In genomic region chr13:51696481-51696880, GRCm38 (mm10) we compare ENCODE assay signal across 24 mouse cellular contexts. TPM values are rescaled to one million over a fixed set of nuclear protein-coding genes. Genes with fewer than 3 reads are reported as not detected.
DNase-seq lines count a peak whose midpoint lies in the region; ATAC-seq and TF ChIP-seq lines count a peak whose summit lies in the region.
"Had no signal": no experiment of that assay in that cellular context is flagged by ENCODE, and none has a peak within 500 bp of the region (broad histone marks: within the 10 kb centered on the region; RNA-seq: fewer than 3 reads in every experiment).

No protein-coding gene starts in this region.

- dilution Hi-C loops in CH12.LX (cut with MboI; ENCODE audit: extremely low pct_ligation_motif_present, extremely low pct_unique_long_range_greater_than_20kb, low sequenced_read_pairs): no loop called here

- TF ChIP-seq CTCF in CH12.LX (conservative IDR thresholded peaks at IDR 0.05 in 1 of 2, IDR thresholded peaks at IDR 0.05 in 1 of 2; ENCODE audit: low read depth in 2 of 2, low read length in 2 of 2): no peak
- no peak for TF ChIP-seq CTCF in MEL (IDR thresholded peaks at IDR 0.05 in 2 of 3, conservative IDR thresholded peaks at IDR 0.05 in 1 of 3; ENCODE audit: control insufficient read depth in 1 of 3, insufficient read depth in 1 of 3, low read depth in 2 of 3, low read length in 3 of 3, poor library complexity in 1 of 3, severe bottlenecking in 1 of 3)

- in situ Hi-C loops in CH12.LX (cut with MboI; ENCODE audit: low pct_ligation_motif_present, low pct_unique_long_range_greater_than_20kb, low sequenced_read_pairs): no loop called here

- TF ChIP-seq EP300 in CH12.LX (IDR thresholded peaks at IDR 0.05; ENCODE audit: low read length) (no peak), MEL (IDR thresholded peaks at IDR 0.05; ENCODE audit: low read depth in 1 of 2, low read length in 2 of 2) (peak; percentile 15 to 47; a peak in 1 of 4 replicates)

- no peak for TF ChIP-seq POLR2A in CH12.LX (IDR thresholded peaks at IDR 0.05; ENCODE audit: low read depth, low read length)
- TF ChIP-seq POLR2A in MEL (IDR thresholded peaks at IDR 0.05; ENCODE audit: control insufficient read depth in 1 of 2, insufficient read depth in 1 of 2, low read depth in 1 of 2, low read length in 2 of 2, poor library complexity in 1 of 2): no peak

- peaks cover 6 to 26% of the 10 kb centered on the region in 2 experiments; a peak in 3 of 4 replicates for H3K4me1 ChIP-seq in CH12.LX (ENCODE audit: control insufficient read depth in 1 of 2, insufficient read depth in 2 of 2)
- peaks cover 22 to 29% of the 10 kb centered on the region in 2 experiments for H3K4me1 ChIP-seq in MEL (ENCODE audit: control insufficient read depth in 1 of 2, insufficient read depth in 2 of 2, low read length in 2 of 2)
- H3K4me1 ChIP-seq: embryonic facial prominence, embryonic 10.5 days; forebrain, embryonic 10.5 days; hindbrain, embryonic 13.5 days had no signal

- H3K79me2 ChIP-seq in CH12.LX (replicated peaks; ENCODE audit: control insufficient read depth, extremely low read depth, insufficient read depth, poor library complexity, severe bottlenecking) (no peaks in the 10 kb centered on the region), MEL (ENCODE audit: control insufficient read depth, insufficient read depth, low read length, poor library complexity) (no peaks in the 10 kb centered on the region)

- no peak for TF ChIP-seq RAD21 in CH12.LX (IDR thresholded peaks at IDR 0.05; ENCODE audit: low read depth, low read length)
- TF ChIP-seq RAD21 in MEL (IDR thresholded peaks at IDR 0.05; ENCODE audit: low read depth, low read length): no peak

- no peak overlapping the region for H3K4me2 ChIP-seq in CH12.LX (ENCODE audit: insufficient read depth, low read depth, poor library complexity, severe bottlenecking)
- H3K4me2 ChIP-seq: hindbrain, embryonic 13.5 days had no signal

- DNase-seq in CH12.LX (ENCODE audit: extremely low read depth): no peak
- peak; percentile 67 for DNase-seq in MEL (ENCODE audit: low read depth, low spot score)
- peak; percentile 34 for DNase-seq in splenic B cell, adult 2 months (ENCODE audit: low read depth, low spot score)
- DNase-seq in thymus, postnatal 4 days: no peak
- no peak for DNase-seq in right cerebral cortex, postnatal 25 days
- DNase-seq: adrenal gland, postnatal 25 days; B cell, adult 2 months; cerebellum, adult 18-20 months; cerebellum, adult 9-11 months; cerebellum, postnatal 36 days; gastrocnemius, postnatal 36 days; heart, adult 18-20 months; heart, postnatal 10 days; heart, postnatal 4 days had no signal

- H3K4me3 ChIP-seq in CH12.LX (replicated peaks in 1 of 3; ENCODE audit: low read depth in 2 of 3, low read length in 2 of 3, poor library complexity in 1 of 3) (no peak overlapping the region), MEL (ENCODE audit: control insufficient read depth in 1 of 2, insufficient read depth in 1 of 2, low read depth in 2 of 2, low read length in 2 of 2) (no peak overlapping the region)
- H3K4me3 ChIP-seq: embryonic facial prominence, embryonic 10.5 days; erythroblast, embryonic 14.5 days; forebrain, embryonic 10.5 days; heart, embryonic 10.5 days; hindbrain, embryonic 13.5 days had no signal

- H3K27me3 ChIP-seq in CH12.LX (replicated peaks): no peaks in the 10 kb centered on the region
- no peaks in the 10 kb centered on the region for H3K27me3 ChIP-seq in MEL (ENCODE audit: control insufficient read depth in 1 of 2, insufficient read depth in 2 of 2, low read length in 2 of 2)
- H3K27me3 ChIP-seq in splenic B cell, adult 2 months (ENCODE audit: control insufficient read depth, insufficient read depth, low read length, poor library complexity, severe bottlenecking): no peaks in the 10 kb centered on the region
- H3K27me3 ChIP-seq: hindbrain, embryonic 13.5 days had no signal

- peak; percentile 55 to 58; a peak in 1 of 4 replicates for ATAC-seq in hematopoietic stem cell, adult 5-6 weeks (replicated peaks in 1 of 2; ENCODE audit: insufficient read depth in 1 of 2, low FRiP score in 2 of 2, low TSS enrichment in 1 of 2, low read depth in 1 of 2, poor library complexity in 2 of 2, severe bottlenecking in 2 of 2)
- no peak for ATAC-seq in activated CD4-positive, CD25-positive, alpha-beta regulatory T cell, adult 4 months
- ATAC-seq: CD4-positive, CD25-positive, alpha-beta regulatory T cell, adult 4 months; forebrain, embryonic 14.5 days had no signal

- H3K9me3 ChIP-seq in CH12.LX (replicated peaks; ENCODE audit: low read length): no peaks in the 10 kb centered on the region
- no peaks in the 10 kb centered on the region for H3K9me3 ChIP-seq in MEL (replicated peaks; ENCODE audit: insufficient read depth, low read length)
- H3K9me3 ChIP-seq: embryonic facial prominence, embryonic 10.5 days; forebrain, embryonic 10.5 days; heart, embryonic 10.5 days; hindbrain, embryonic 13.5 days had no signal

- H3K36me3 ChIP-seq in CH12.LX (replicated peaks in 1 of 2; ENCODE audit: control insufficient read depth in 1 of 2, insufficient read depth in 1 of 2, low read length in 1 of 2) (peaks cover 13 to 53% of the 10 kb centered on the region in 2 experiments), MEL (ENCODE audit: control insufficient read depth in 1 of 2, insufficient read depth in 2 of 2, low read length in 2 of 2) (peaks cover 2 to 21% of the 10 kb centered on the region in 2 experiments; a peak in 3 of 4 replicates)
- peaks cover 3% of the 10 kb centered on the region for H3K36me3 ChIP-seq in splenic B cell, adult 2 months (ENCODE audit: control insufficient read depth, insufficient read depth, low read length, poor library complexity, severe bottlenecking)

- H3K27ac ChIP-seq in CH12.LX (ENCODE audit: insufficient read depth, low read depth) (no peak overlapping the region), MEL (ENCODE audit: control insufficient read depth, low read depth, low read length) (no peak overlapping the region)
- H3K27ac ChIP-seq: embryonic facial prominence, embryonic 10.5 days; forebrain, embryonic 10.5 days; heart, embryonic 10.5 days; hindbrain, embryonic 13.5 days; hindbrain, postnatal 0 days had no signal

- no peak overlapping the region for H3K9ac ChIP-seq in CH12.LX (ENCODE audit: insufficient read depth, low read depth)
- no peak overlapping the region for H3K9ac ChIP-seq in MEL (ENCODE audit: control insufficient read depth, low read depth, low read length, poor library complexity, severe bottlenecking)
- H3K9ac ChIP-seq: hindbrain, embryonic 13.5 days had no signal

TF ChIP-seq in CH12.LX, 34 proteins besides CTCF, POLR2A, EP300 and RAD21:
- TF ChIP-seq MEF2A (IDR thresholded peaks at IDR 0.05; ENCODE audit: borderline replicate concordance, low read depth, low read length) (no peak), ELF1 (IDR thresholded peaks at IDR 0.05; ENCODE audit: low read depth, low read length) (0 out of 2 replicates have a peak, but pooled peaks have one; percentile 13), ZNF384 (IDR thresholded peaks at IDR 0.05; ENCODE audit: low read depth, low read length) (no peak)

TF ChIP-seq in MEL, 35 proteins besides CTCF, POLR2A, EP300 and RAD21 (continues in another document):
- peak; percentile 60; the same call in 1 of the 2 replicates for TF ChIP-seq ELF1 (IDR thresholded peaks at IDR 0.05; ENCODE audit: low read depth, low read length)
- TF ChIP-seq RCOR1 (IDR thresholded peaks at IDR 0.05; ENCODE audit: low read depth, low read length): 0 out of 2 replicates have a peak, but pooled peaks have one; percentile 25
- TF ChIP-seq TCF12 (IDR thresholded peaks at IDR 0.05; ENCODE audit: low read depth, low read length): no peak
- TF ChIP-seq ETS1 (IDR thresholded peaks at IDR 0.05; ENCODE audit: low read depth, low read length): peak; percentile 13; the same call in 1 of the 2 replicates
- TF ChIP-seq ZNF384 (IDR thresholded peaks at IDR 0.05; ENCODE audit: low read depth, low read length): no peak
- peak; percentile 32; the same call in 1 of the 2 replicates for TF ChIP-seq SIN3A (IDR thresholded peaks at IDR 0.05; ENCODE audit: low read length)
- no peak for TF ChIP-seq SMC3 (IDR thresholded peaks at IDR 0.05; ENCODE audit: low read depth, low read length)
- peak in 1 of 2 experiments; percentile 68; a peak in 1 of 4 replicates for TF ChIP-seq USF2 (IDR thresholded peaks at IDR 0.05; ENCODE audit: borderline replicate concordance in 1 of 2, insufficient read depth in 1 of 2, low read depth in 1 of 2, low read length in 2 of 2)
- 0 out of 2 replicates have a peak, but pooled peaks have one; percentile 48 for TF ChIP-seq MAZ (IDR thresholded peaks at IDR 0.05; ENCODE audit: low read depth, low read length)
- peak; percentile 91 for TF ChIP-seq USF1 (IDR thresholded peaks at IDR 0.05; ENCODE audit: low read depth, low read length)
- TF ChIP-seq BHLHE40 (IDR thresholded peaks at IDR 0.05; ENCODE audit: borderline replicate concordance, low read depth, low read length): 0 out of 2 replicates have a peak, but pooled peaks have one; percentile 17
- TF ChIP-seq TBP (IDR thresholded peaks at IDR 0.05; ENCODE audit: low read depth, low read length): no peak
- TF ChIP-seq UBTF (IDR thresholded peaks at IDR 0.05; ENCODE audit: borderline replicate concordance, insufficient read depth, low read depth, low read length): no peak
- no peak for TF ChIP-seq GATA1 (IDR thresholded peaks at IDR 0.05; ENCODE audit: low read depth, low read length)
- 0 out of 2 replicates have a peak, but pooled peaks have one; percentile 40 for TF ChIP-seq MXI1 (IDR thresholded peaks at IDR 0.05; ENCODE audit: low read depth, low read length)
- TF ChIP-seq MAX (IDR thresholded peaks at IDR 0.05; ENCODE audit: low read length): 0 out of 2 replicates have a peak, but pooled peaks have one; percentile 30

RNA-seq across cellular contexts. Expression of gene Secisbp2, which starts 45.0 kb away (rescaled TPM):
- total RNA-seq in CH12.LX (2012; rRNA removed): 23.2 and 26.6 TPM in 2 replicates
- total RNA-seq in CH12.LX (2014; rRNA removed): 22.9 and 24.4 TPM in 2 replicates
- 25.6 and 28.8 TPM in 2 replicates for polyA plus RNA-seq in CH12.LX (2012; ENCODE audit: insufficient read length, low read depth)
- 23.4 and 26.0 TPM in 2 replicates for total RNA-seq in MEL (2012; rRNA removed)
- 10 to 100 TPM; 28.5 to 76.4 TPM for polyA plus RNA-seq in MEL (2012; ENCODE audit: insufficient read depth in 1 of 2, insufficient read length in 2 of 2, low read depth in 1 of 2, low replicate concordance in 2 of 2, missing spikeins in 1 of 2)
- total RNA-seq in hematopoietic stem cell, adult 5-6 weeks (2017): 29.4 and 35.8 TPM in 2 replicates
- polyA plus RNA-seq in activated CD4-positive, CD25-positive, alpha-beta regulatory T cell, adult 4 months (2017; shearing (Covaris generic)): 10 to 100 TPM; 33.4 to 38.9 TPM

RNA-seq across cellular contexts. Expression of gene Cks2, which starts 51.4 kb away (rescaled TPM):
- total RNA-seq in CH12.LX (2012; rRNA removed): 142 and 192 TPM in 2 replicates
- total RNA-seq in CH12.LX (2014; rRNA removed): 465 and 486 TPM in 2 replicates
- 143 and 154 TPM in 2 replicates for polyA plus RNA-seq in CH12.LX (2012; ENCODE audit: insufficient read length, low read depth)
- total RNA-seq in MEL (2012; rRNA removed): 297 and 388 TPM in 2 replicates
- 100 to 1,000 TPM; 243 to 846 TPM for polyA plus RNA-seq in MEL (2012; ENCODE audit: insufficient read depth in 1 of 2, insufficient read length in 2 of 2, low read depth in 1 of 2, low replicate concordance in 2 of 2, missing spikeins in 1 of 2)
- 102 and 128 TPM in 2 replicates for total RNA-seq in hematopoietic stem cell, adult 5-6 weeks (2017)
- polyA plus RNA-seq in activated CD4-positive, CD25-positive, alpha-beta regulatory T cell, adult 4 months (2017; shearing (Covaris generic)): 10 to 100 TPM; 77.3 to 94.3 TPM

Comparison
In these comparisons a context has a peak if more than half of its experiments do, and no peak if none do; other contexts are left out.
1. DNase-seq: peak in MEL (single experiment) and splenic B cell, adult 2 months (single experiment); none in CH12.LX (single experiment), thymus, postnatal 4 days (single experiment) and right cerebral cortex, postnatal 25 days (single experiment).
2. Of the 35 proteins assayed by ChIP-seq in both MEL and CH12.LX: peak only in MEL: BHLHE40, CHD1, EP300, ETS1, MAX, MAZ and 4 more; only in CH12.LX: none; in both: ELF1; in neither: 23; mixed calls (peak in some experiments, not most) for 1.